8 mouse cellular contexts compared by ENCODE assay signal in genomic region chr3:122078141-122078540, GRCm38 (mm10). TPM values are rescaled to one million over a fixed set of nuclear protein-coding genes. Genes with fewer than 3 reads are reported as not detected.
DNase-seq lines count a peak whose midpoint lies in the region; ATAC-seq lines count a peak whose summit lies in the region.

No protein-coding gene starts in this region.

- H3K27ac ChIP-seq in forebrain, embryonic 12.5 days = no peak overlapping the region
- peak overlapping the region; percentile 25; the same call in 1 of the 2 replicates for H3K27ac ChIP-seq in midbrain, embryonic 15.5 days

- ATAC-seq in forebrain, embryonic 12.5 days (ENCODE audit: low FRiP score) = 0 out of 2 replicates have a peak, but pooled peaks have one; percentile 9
- peak; percentile 85 for ATAC-seq in midbrain, embryonic 15.5 days (replicated peaks)

- H3K36me3 ChIP-seq in forebrain, embryonic 12.5 days (replicated peaks) = no peaks in the 10 kb centered on the region
- H3K36me3 ChIP-seq in midbrain, embryonic 15.5 days (replicated peaks) = no peaks in the 10 kb centered on the region

- DNase-seq in layer of hippocampus, adult 11-12 months (ENCODE audit: low spot score) = peak; percentile 30
- DNase-seq in layer of hippocampus, adult 9-10 months (ENCODE audit: low spot score) = no peak
- peak; percentile 31 to 43 for DNase-seq in heart, postnatal 36 days
- peak; percentile 20 to 33 for DNase-seq in left cerebral cortex, postnatal 36 days (ENCODE audit: low spot score in 2 of 2)
- no peak for DNase-seq in spleen, adult 12 weeks (ENCODE audit: low spot score)
- DNase-seq in natural killer cell, adult 2 months (ENCODE audit: low spot score in 2 of 2) = no peak

- H3K4me1 ChIP-seq in forebrain, embryonic 12.5 days = peaks cover 7% of the 10 kb centered on the region
- H3K4me1 ChIP-seq in midbrain, embryonic 15.5 days = peaks cover 11% of the 10 kb centered on the region

- intact Hi-C loops in heart, postnatal 36 days (cut with DNase I) = loop anchor here (1.0 to 2.0 kb wide), 2 partner anchors 23 to 44 kb away; no protein-coding TSS in a partner anchor
- intact Hi-C loops in left cerebral cortex, postnatal 36 days (cut with DNase I) = no loop called here

- no peak overlapping the region for H3K4me2 ChIP-seq in forebrain, embryonic 12.5 days
- H3K4me2 ChIP-seq in midbrain, embryonic 15.5 days = no peak overlapping the region

- H3K9ac ChIP-seq in forebrain, embryonic 12.5 days = no peak overlapping the region
- no peak overlapping the region for H3K9ac ChIP-seq in midbrain, embryonic 15.5 days

- H3K4me3 ChIP-seq in forebrain, embryonic 12.5 days (replicated peaks) = no peak overlapping the region
- no peak overlapping the region for H3K4me3 ChIP-seq in midbrain, embryonic 15.5 days

- no peaks in the 10 kb centered on the region for H3K9me3 ChIP-seq in forebrain, embryonic 12.5 days
- H3K9me3 ChIP-seq in midbrain, embryonic 15.5 days = no peaks in the 10 kb centered on the region

- peaks cover 35% of the 10 kb centered on the region for H3K27me3 ChIP-seq in forebrain, embryonic 12.5 days
- peaks cover 2% of the 10 kb centered on the region for H3K27me3 ChIP-seq in midbrain, embryonic 15.5 days (replicated peaks)

- WGBS in forebrain, embryonic 12.5 days = 13% methylated on average over 6 of the region's 6 CpGs
- WGBS in midbrain, embryonic 15.5 days = 10% methylated on average over 6 of the region's 6 CpGs

RNA-seq across cellular contexts. Expression of gene Abca4, which starts 33.9 kb away (rescaled TPM):
- polyA plus RNA-seq in forebrain, embryonic 12.5 days (2016; fragmentation: Nextera tagmentation; extraction: Ambion mirVana) = 1.1 and 1.2 TPM in 2 replicates
- total RNA-seq in heart, postnatal 36 days (2021) = 1 to 10 TPM; 1.9 to 2.0 TPM
- total RNA-seq in left cerebral cortex, postnatal 36 days (2021) = 1 to 10 TPM; 2.4 to 3.5 TPM
- polyA plus RNA-seq in midbrain, embryonic 15.5 days (2015; fragmentation: Nextera tagmentation; extraction: Ambion mirVana) = 1.3 and 1.4 TPM in 2 replicates

Comparison
In these comparisons a context has a peak if more than half of its experiments do, and no peak if none do; other contexts are left out.
1. DNase-seq: peak in layer of hippocampus, adult 11-12 months (single experiment), heart, postnatal 36 days (2 of 2) and left cerebral cortex, postnatal 36 days (2 of 2); none in layer of hippocampus, adult 9-10 months (single experiment), spleen, adult 12 weeks (single experiment) and natural killer cell, adult 2 months (0 of 2).